Mouse (Mus musculus) gonadal fat pad, adult 2 months (tissue): Measurements from ENCODE around the gene Fgd2. TPM values are rescaled to one million over a fixed set of nuclear protein-coding genes. Genes with fewer than 3 reads are reported as not detected.

ENCODE experiments used
- DNase-seq: peaks from one replicate; pipeline ENCODE4 v3.0.0-alpha.2; 2012; ENCODE audit warnings: low read depth
- polyA plus RNA-seq: library from polyadenylated mRNA; depleted of rRNA; stranded (reverse); fragments of >200 nt; gene quantifications from 2 replicates; pipeline ENCODE4 v1.2.3, GENCODE M21; 2012

Gene Fgd2
- polyA plus RNA-seq, 1 experiment = 32.9 TPM

DNA sequence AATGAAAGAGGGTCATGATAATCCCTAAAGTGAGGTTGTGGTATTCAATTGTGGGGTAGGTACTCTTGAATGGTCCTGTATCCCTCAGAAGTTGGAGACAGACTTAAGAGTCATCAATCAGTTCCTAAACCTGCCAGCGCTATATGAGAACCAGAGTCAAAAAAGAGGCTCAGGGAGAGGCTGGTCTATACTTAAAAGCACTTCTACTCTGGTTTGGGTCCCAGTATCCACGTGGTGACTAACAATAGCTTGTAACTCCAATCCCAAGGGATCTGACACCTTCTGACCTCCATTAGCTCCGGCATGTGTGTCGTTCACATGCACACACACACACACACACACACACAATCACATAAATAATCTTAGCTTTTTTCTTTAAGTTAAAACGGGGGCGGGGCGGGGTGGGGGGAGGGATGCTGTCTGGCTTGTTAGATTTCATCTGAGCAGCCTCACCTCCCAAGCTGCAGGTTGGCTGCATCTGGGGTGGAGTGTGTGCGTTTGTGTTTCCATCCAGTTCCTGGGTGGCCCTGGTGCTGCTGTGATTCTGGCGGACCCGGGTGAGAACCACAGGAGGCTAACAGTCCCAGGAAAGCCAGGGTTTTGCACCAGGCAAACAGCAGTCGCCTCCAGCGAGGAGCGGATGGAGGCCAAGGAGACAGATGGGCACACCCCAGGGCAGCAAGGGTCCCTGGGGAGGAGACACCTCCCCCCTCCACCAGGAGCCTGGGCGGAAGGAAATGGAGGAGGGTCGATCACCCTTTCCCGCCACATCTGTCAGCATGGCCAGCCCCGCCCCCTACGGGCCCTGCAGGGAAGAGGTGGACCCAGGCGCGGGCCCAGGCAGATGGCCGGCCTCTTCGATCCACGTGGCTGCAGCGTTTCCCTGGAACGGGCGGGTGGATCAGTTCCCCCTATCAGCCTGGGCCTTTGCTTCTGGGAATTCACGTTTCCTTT lies 37.0 kb downstream of the Fgd2 start:
- DNase-seq = no peak

DNA sequence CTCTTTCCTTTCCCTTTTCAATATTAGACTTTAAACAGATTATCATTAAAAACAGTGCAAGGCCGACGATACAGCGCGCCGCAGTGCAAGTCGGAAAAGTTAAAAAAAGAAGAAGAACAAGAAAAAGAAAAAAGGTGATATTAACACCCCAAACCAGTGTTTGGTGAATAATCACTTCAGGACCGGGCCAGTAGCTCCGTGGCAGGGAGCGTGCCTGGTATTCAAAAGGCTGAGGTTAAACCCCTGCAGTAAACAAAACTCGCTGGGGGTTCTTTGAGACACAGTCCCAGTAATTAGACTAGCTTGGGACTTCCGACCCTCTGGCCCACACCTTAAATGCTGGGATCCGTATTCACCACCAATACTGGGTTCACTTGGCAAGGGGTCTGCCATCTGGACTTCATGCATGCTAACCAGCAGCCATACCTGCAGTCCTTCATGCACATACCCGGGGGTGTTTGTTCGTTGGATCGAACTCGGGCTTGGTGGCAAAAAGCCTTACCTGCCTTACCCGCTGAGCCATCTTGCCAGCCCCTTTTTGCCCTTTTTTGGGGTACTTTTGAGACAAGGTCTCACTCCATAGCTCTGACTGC lies 37.8 kb downstream of the Fgd2 start:
- no peak for DNase-seq

DNA sequence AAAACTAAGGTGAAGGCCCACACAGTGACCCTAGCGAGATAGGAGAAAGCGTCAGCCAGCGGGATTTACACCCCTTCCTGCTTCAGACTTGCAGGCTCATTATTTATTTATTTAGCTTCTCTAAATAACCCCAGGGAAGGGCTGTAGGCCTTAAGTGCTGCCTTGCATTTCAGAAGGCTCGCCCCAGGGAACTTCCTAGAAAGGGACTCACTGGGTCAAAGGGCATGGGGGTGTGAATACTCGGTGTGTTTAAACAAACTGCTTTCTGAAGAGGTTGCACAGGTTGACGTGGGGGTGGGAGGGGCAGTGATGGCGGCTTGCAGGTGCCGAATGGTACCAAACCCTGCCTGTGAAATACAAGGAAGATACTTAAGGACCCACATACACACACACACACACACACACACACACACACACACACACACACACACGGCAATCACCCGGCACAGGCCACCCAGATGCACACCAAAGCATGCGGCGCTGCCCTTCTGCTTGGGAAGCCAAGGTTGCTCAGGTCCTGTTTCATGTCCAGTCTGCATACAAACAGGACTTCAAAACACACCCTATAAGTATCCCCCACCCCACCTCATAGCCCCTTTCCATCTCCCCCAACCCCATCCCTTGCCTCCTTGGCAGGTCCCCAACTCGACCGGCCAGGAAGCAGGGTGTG lies 38.7 kb downstream of the Fgd2 start:
- no peak for DNase-seq

DNA sequence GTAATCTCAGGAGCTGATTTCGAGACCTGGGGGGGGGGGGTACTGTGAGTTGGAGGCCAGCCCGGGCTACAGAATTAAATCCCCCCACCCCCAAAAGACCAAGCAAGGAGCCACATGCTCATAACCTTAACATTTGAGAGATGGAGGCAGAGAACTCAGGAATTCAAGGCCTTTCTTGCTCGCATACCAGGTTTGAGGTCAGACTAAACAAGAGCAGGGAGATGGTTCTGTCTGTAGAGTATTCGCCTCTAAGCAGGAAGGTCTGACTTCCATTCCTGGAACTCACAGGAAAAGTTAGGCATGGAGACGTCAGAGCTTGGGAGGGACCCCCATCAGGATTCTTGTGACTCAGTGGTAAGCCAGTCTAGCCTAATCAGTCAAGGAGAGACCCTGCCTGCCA lies 39.3 kb downstream of the Fgd2 start:
- DNase-seq = no peak

DNA sequence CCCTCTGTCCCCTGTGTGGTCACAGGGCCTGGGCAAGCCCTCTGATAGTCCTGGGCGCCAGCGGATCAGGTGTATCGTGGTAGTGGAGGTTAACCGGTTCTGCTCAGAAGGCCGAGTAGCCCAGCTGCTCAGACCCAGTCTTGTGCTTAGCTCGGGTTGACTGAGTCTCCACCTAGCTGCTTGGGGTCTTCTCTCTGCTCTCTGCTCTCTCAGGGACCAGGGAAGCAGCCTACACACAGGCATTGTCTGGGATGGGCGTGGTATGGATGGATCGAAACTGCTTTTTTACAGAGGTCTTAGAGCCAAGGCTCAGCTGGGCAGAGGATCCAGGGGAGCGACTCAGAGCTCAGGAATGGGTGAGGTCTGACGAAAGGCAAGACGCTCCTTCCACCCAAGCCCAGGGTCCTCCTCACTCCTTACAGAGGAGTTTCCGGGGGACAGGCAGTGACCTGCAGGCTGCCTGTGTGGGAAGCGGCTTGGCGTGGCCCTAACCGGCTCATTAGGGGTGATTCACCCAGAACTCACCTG lies 41.1 kb downstream of the Fgd2 start:
- DNase-seq = no peak

DNA sequence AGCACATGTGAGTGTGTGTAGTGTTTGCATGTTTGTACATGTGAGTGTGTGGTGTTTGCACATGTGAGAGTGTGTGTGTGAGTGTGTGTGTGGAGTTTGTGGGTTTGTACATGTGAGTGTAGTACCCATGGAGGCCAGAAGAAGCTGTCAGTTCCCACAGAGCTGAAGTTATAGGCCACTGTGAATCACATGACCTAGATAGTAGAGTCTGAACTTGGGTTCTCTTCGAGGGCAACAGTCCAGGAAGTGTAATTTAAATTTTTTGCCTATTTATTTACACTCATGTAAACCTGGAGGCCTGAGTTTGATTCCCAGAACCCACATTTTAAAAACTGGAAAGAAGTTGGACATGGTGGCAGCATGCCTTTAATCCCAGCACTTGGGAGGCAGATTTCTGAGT lies 42.5 kb downstream of the Fgd2 start:
- no peak for DNase-seq

DNA sequence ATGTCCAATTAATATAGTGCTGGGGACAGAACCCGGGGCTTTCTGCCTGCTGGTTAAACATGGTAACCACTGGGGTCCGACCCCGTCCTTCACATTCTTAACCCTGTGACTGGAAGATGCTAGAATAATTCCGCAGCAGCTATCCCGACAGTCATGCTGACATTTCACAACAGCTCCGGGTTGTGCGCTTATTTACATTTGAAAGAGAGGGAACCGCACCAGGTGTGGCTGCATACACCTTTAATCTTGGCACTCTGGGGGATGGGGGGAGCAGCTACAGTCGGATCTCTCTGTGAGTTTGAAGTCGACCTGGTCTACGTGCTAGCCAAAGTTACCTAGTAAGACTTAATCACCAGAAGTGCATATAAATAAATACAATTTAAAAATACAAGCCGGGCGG lies 44.8 kb downstream of the Fgd2 start:
- DNase-seq = no peak

DNA sequence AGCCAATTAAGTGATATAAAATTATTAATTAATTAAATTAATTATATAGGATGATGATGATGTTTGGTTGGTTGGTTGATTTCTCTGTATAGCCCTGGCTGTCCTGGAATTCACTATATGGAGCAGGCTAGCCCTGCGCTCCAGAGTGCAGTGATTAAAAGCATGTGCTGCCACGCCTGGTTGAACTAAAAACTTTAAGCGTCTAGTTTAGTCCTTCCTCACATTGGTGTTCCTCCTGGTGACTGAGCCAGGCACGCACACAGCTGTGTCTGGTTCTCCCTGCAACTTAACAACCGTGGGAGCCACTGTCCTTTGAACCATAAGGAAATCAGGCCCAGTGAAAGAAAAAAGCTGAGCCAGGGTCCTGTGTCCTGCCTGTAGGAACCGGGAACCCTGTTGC lies 45.4 kb downstream of the Fgd2 start:
- no peak for DNase-seq

DNA sequence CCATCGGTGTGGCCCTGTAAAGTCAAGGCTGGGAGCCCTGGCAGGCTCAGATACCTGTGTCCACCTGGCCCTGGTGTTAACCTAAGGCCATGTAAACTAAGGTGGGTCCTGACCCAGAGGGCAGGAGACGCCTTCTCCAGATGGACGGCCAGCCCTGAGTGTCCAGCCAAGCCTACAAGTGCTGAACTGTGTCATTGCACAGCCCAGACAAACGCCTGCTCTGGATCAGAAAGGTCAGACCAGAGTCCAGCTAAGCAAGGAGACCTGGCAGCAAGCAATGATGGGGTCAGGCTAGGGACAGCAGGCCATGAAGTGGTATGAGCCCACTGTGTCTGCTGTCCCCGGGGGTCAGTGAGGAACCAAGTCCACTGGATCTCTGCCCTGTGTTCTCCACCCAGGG lies 46.7 kb downstream of the Fgd2 start:
- DNase-seq = no peak

DNA sequence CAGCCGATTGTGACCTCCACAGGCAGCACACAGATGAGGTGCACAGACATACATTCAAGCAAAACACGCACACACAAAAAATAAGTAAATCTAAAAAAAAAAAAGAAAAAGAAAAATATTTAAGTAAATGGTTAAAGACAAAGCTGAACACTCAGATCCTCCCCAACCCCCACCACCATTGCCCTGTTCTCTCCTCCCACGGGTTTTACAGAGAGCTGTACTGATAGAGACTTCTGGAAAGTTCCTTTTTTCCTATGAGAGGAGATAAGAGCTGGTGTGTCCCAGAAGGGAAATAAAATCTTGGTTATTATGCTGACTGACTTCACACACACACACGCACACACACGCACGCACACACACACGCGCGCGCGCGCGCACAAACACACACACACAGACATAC lies 47.6 kb downstream of the Fgd2 start:
- no peak for DNase-seq

DNA sequence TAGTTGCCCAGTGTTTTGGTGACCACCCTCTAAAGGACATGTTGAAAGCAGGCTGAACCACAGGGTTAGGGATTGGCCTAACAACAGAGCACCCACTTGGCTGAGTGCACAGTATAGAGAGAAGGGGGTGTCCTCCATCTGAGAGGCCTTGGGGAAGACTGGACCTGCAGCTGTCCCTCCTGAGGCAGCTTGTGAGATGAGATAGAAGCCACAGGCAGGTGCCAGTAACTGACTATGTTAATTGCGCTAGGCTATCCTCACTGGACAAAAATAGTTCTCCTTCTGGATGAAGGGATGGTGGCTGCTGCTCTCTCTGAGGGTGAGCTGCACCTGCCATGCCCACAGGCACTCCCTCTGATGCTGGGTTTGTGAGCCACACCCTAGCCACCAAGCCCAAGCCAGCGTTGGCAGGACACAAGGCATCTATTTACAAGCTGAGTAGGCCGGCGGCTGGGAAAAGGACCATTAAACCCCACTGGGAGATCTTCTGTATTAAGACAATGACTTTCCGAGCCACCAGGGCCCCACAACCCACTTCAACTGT lies 49.2 kb downstream of the Fgd2 start:
- DNase-seq = no peak

DNA sequence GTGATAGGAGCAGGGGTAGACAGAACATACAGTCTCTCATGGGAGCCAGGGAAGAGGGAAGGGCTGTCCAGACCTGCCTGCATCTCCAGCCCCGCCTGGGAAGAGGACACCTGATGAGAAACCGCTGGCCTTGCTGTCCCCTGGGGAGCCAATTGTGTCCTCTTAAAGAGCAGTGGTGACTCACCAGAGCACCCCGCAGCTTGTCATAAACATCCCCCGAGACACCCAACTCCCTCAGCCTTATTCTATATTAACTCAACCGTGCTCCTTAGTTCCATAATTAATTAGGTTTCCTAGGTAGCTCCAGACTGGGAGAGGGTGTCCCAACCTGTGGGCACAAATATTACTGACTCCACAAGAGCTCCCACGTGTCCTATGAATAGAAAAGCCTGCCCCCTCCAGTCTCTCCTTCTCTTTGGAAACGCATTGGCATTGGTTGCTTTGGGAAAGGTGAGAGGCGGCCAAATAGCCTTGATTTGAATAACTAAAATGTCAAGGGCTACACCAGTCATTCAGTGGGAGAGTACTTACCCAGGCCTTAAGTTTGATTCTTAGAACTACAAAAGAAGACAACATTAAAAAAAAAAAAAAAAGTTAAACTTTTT lies 51.2 kb downstream of the Fgd2 start:
- no peak for DNase-seq

DNA sequence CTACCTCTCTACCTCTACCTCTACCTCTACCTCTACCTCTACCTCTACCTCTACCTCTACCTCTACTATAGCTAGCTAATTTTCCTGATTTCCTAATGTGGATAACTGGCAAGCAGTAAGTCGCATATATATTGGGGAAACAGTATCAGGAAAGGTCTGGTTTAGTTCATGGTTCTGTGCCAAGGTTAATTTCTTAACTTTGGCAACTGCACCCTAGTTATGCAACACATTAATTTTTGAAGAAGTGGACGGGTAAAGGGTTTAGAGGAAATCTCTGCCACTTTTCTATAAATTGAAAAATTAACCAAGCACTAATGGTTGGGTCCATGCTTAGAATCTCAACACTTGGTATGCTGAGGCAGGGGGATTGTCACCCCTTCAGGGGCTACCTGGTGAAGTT lies 53.9 kb downstream of the Fgd2 start:
- no peak for DNase-seq

DNA sequence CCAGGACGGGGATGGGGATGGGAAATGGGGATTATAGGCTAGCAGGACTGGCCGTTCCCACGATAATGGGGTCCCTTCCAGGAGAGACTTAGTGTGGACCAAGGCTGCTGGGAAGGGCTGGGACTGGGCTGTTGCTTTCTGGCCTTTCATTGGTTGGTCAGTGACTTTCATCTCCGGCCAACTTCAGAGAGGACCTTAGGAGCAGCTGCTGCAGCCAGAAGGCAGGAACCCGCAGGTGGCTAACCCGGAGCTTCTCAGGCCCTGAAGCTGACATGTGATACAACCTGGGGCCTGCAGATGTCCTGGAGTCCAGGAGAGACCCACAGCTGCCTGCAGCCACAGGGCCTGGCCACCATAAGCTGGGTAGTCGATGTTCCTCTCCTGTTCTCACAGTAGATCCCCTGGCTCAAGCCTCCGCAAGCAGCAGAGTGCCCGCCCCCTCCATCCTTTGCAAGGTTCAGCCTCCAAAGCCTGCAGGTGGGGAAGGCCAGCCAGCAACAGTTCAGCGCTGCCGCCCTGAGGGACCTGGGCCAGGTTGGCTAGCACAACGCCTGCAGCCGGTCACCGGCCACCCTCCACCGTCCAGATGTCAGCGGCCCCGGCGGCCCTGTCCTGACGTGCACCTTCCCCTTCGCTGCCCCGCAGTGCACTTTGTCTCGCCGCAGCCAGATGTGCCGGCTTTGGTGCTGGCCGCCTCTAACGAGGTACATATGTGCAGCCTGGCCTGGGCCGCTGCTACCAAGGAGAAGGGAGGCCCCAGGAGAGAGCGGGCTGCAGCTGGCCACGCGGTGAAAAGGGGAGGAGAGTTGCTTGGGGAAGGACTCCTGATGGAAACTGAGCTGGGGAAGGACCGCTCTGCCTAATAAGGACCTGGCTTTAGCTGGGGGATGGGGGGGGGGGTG lies 55.3 kb downstream of the Fgd2 start:
- no peak for DNase-seq

DNA sequence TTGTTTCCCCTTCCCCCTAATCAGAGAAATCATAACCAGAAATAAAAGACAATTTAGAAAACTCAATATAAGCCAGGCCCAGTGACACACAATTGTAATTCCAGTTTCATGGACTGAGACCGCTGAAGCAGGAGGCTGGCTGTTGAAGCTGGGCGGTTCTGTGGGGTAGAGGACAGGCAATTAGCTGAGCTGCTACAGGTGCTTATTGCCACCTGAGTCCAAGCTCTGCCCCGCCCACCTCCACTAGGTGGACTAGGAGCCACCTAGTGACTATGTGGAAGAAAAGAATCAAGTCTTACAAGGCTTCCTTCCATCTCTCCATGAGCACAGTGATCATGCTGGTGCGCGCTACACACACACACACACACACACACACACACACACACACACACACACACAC lies 56.0 kb downstream of the Fgd2 start:
- DNase-seq = no peak

DNA sequence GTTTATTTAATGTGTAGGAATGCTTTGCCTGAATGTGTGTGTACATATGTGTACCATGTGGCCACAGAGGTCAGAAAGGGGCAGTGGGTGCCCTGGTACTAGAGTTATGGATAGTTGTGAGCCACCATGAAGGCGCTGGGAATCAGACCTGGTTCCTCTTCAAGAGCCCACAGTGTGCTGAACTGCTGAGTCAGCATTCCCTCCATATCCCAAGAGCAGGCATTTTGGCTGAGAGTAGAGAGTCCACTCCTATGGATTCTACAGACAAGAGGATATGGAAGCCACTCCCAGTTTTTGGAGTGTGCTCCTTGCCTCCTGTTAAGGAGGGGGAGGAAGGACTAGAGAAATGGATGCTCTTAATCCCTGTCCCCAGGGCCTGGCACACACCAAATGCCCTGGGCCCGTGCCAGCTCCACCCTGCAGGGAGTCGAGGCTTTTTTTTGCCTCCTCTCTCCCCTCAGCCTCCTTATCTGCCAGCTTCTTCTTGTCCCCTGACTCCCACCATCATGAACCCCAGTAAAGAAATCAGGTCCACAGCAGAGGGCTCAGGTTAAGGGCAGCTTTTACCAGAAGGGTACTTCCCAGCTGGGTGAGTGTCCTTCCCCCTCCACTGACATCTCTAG lies 58.2 kb downstream of the Fgd2 start:
- DNase-seq = no peak

DNA sequence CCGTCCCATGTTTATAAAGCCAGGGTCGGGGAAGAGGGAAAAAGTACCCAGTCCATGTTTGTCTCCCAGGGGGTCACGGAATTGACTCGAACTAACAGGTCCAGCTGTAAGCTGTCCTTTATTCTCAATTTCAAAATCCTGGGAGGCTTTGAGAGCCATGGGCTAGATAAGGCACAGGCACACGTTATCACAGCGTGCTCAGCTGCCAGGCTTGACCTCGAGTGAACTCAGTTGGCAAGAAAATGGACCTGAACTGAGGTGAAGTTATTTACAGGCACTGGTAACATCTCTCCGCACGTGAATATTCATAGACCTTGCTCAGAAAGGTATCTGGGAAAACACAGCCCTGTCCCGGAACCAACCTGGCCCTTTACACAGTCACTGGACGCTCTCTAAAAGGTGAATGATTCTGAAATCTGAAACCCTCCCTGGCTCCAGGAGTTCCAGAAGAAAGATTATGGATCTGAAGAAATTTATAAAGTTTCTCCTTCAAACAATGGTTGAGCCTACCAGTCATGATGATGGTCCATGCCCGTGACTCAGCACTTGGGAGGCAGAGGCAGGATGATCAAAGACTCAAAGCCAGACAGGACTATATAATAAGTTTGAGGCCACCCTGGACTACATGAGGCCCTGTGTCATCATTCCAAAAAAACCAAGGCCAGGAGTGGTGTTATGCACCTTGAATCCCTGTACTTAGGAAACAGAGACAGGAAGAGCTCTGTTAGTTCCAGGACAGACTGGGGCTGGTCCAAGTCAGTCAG lies 59.4 kb downstream of the Fgd2 start:
- no peak for DNase-seq

DNA sequence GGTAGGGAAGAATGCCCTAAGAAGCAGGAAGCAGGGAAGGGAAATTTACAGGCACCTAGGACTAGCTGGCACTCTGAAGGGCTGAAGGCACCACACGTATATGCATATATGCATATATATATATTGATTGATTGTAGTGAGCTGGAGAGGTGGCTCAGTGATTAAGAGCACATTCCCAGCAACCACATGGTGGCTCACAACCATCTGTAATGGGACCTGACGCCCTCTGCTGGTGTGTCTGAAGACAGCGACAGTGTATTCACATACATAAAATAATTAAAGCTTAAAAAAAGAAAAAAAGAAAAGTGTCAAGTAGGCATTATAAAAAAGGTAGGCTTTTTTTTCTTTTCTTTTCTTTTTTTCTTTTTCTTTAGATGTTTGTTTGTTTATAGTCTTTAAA lies 60.6 kb downstream of the Fgd2 start:
- DNase-seq = no peak

DNA sequence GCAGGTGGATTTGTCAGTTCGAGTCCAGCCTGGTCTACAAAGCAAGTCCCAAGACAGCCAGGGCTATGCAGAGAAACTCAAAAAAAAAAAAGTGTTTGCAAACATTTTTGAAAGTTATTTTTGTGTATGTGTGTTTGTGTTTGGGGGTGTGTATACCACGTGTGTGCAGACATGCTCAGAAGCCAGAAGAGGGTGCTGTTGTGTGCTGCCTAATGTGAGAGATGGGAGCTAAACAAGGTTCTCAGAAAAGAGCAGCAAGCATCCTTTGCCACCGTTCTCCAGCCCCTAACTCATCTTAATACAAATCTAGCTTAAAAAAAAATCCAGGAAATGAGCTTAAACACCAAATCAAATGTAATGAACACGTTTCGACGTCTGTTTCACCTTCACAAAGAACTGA lies 61.6 kb downstream of the Fgd2 start:
- no peak for DNase-seq
